Mouse (Mus musculus) testis, adult 2 months (tissue): ENCODE measurements around the gene Zdhhc11. TPM values are rescaled to one million over a fixed set of nuclear protein-coding genes. Genes with fewer than 3 reads are reported as not detected.

Source experiments
- H3K27ac ChIP-seq: fragments of 200-500 bp; 2 replicates; pipeline ENCODE4 v1.5.1; 2012; ENCODE audit warnings: low read depth, low read length; ENCODE audit not compliant: control insufficient read depth, insufficient read depth
- H3K27me3 ChIP-seq: fragments of 200-500 bp; 2 replicates; pipeline ENCODE4 v1.6.1; 2012; ENCODE audit warnings: mild to moderate bottlenecking, low read length, moderate library complexity; ENCODE audit not compliant: control insufficient read depth, insufficient read depth
- H3K36me3 ChIP-seq: fragments of 200-500 bp; 2 replicates; pipeline ENCODE4 v1.6.1; 2012; ENCODE audit warnings: mild to moderate bottlenecking, low read length; ENCODE audit not compliant: control insufficient read depth, insufficient read depth
- H3K4me1 ChIP-seq: fragments of 200-500 bp; 2 replicates; pipeline ENCODE4 v1.6.1; 2012; ENCODE audit warnings: low read length; ENCODE audit not compliant: control insufficient read depth, insufficient read depth
- H3K4me3 ChIP-seq: fragments of 200-500 bp; 2 replicates; pipeline ENCODE4 v1.5.1; 2012; ENCODE audit warnings: low read depth, mild to moderate bottlenecking, low read length, moderate library complexity, mixed read lengths; ENCODE audit not compliant: control insufficient read depth
- CTCF ChIP-seq: fragments of 200-500 bp; IDR thresholded peaks from 2 replicates; pipeline ENCODE4 v1.5.1; 2012; ENCODE audit warnings: low read depth, mild to moderate bottlenecking, inconsistent platforms, low read length, moderate library complexity; ENCODE audit not compliant: control insufficient read depth, insufficient read depth, insufficient replicate concordance
- POLR2A ChIP-seq: fragments of 200-500 bp; IDR thresholded peaks from 2 replicates; pipeline ENCODE4 v1.6.1; 2012; ENCODE audit warnings: low read depth, mild to moderate bottlenecking, inconsistent platforms, low read length, moderate library complexity; ENCODE audit not compliant: control insufficient read depth
- polyA plus RNA-seq: library from polyadenylated mRNA; depleted of rRNA; stranded (reverse); fragments of >200 nt; gene quantifications from 2 replicates; pipeline ENCODE4 v1.2.3, GENCODE M21; 2012; rRNA removed

The Zdhhc11 gene
- polyA plus RNA-seq, 1 experiment: 44.3 TPM

- no peaks in the 10 kb centered on the region for H3K36me3 ChIP-seq
- no peaks in the 10 kb centered on the region for H3K27me3 ChIP-seq
- no peaks in the 10 kb centered on the region for H3K4me1 ChIP-seq
- no peak overlapping the region for H3K27ac ChIP-seq
- no peak overlapping the region for H3K4me3 ChIP-seq
- TF ChIP-seq CTCF: peak; percentile 19; the same call in 1 of the 2 replicates
- TF ChIP-seq POLR2A: no peak
Measured at GRCm38 (mm10) chr13:74026215-74026614, 62.6 kb downstream of the Zdhhc11 start.

DNA sequence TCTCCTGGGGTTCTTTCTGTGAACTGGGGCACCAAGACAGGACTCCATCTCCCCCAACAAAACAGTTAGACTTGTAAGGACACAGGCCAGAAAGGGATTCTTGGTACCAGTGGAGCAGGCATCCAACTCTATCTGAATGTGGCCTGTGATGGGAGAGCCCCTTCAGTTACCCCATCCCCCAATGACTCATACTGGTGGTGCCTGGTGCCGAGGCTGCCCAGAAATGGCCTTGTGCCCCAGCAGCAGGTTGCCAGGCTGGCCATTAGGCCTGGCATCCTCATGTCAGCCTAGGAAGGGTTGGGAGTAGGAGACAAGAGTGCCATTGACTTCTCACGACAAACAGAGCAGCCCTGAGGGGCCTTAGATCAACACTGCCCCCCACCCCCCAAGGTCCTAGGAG, 64.5 kb downstream of the Zdhhc11 start:
- H3K27me3 ChIP-seq: no peaks in the 10 kb centered on the region
- no peak overlapping the region for H3K4me3 ChIP-seq
- no peak overlapping the region for H3K27ac ChIP-seq
- H3K36me3 ChIP-seq: no peaks in the 10 kb centered on the region
- no peaks in the 10 kb centered on the region for H3K4me1 ChIP-seq
- TF ChIP-seq CTCF (no peak), POLR2A (no peak)

DNA sequence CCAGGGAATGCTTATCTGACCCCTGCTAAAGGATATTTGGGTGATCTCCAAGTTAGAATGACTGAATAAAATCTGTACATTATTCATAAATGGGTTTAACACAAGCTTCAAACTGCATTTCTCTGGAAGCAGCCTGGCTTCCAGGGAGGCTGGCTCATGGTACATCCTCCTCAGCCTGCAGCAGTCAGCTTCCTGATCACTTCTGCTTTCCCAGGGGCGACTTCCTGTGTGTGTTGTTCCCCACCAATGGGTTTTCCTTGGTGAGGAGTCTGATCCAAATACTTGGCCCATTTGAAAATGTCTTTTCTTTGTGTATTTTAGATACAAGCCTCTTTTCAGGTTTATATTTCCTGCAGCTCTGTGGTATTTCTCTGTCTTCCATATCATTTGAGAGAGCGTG, 65.4 kb downstream of the Zdhhc11 start:
- Histone ChIP-seq H3K27ac (no peak overlapping the region), H3K27me3 (no peaks in the 10 kb centered on the region), H3K4me3 (no peak overlapping the region), H3K36me3 (no peaks in the 10 kb centered on the region), H3K4me1 (no peaks in the 10 kb centered on the region)
- TF ChIP-seq CTCF: no peak
- no peak for TF ChIP-seq POLR2A

- Histone ChIP-seq H3K4me1 (no peaks in the 10 kb centered on the region), H3K4me3 (no peak overlapping the region), H3K36me3 (no peaks in the 10 kb centered on the region), H3K27ac (peak overlapping the region; percentile 65; the same call in 1 of the 2 replicates), H3K27me3 (no peaks in the 10 kb centered on the region)
- TF ChIP-seq POLR2A (no peak), CTCF (no peak)
Measured at GRCm38 (mm10) chr13:74030691-74031090, 67.0 kb downstream of the Zdhhc11 start.

GRCm38 (mm10) chr13:74031133-74031532, 67.5 kb downstream of the Zdhhc11 start:
- no peak for TF ChIP-seq CTCF
- TF ChIP-seq POLR2A: no peak
- no peak overlapping the region for H3K4me3 ChIP-seq
- H3K27me3 ChIP-seq: no peaks in the 10 kb centered on the region
- H3K27ac ChIP-seq: peak overlapping the region; percentile 65
- H3K4me1 ChIP-seq: no peaks in the 10 kb centered on the region
- H3K36me3 ChIP-seq: no peaks in the 10 kb centered on the region

DNA sequence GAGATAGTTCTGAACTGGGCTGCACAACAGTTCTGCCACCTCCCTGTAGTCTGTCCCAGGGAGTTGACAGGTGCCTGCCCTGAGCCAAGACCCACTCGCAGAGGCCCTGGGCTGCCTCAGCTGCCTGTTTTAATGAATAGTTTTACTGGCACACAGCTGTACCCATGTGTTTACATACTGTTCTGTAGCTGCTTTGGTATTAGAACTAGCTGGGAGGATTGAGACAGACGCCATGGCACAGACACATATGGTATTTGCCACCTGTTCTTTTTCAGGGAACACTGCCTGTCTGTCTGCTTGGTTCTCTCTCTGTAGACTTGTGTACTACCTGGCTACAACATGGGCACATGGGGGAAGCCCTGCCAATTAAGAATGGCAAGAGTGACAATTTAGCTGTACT, 71.1 kb downstream of the Zdhhc11 start:
- no peaks in the 10 kb centered on the region for H3K4me1 ChIP-seq
- H3K27ac ChIP-seq: no peak overlapping the region
- H3K4me3 ChIP-seq: no peak overlapping the region
- H3K27me3 ChIP-seq: no peaks in the 10 kb centered on the region
- TF ChIP-seq POLR2A: no peak
- TF ChIP-seq CTCF: no peak
- no peaks in the 10 kb centered on the region; the same call in 1 of the 2 replicates for H3K36me3 ChIP-seq

- Histone ChIP-seq H3K36me3 (no peaks in the 10 kb centered on the region; the same call in 1 of the 2 replicates), H3K4me1 (no peaks in the 10 kb centered on the region)
Measured at GRCm38 (mm10) chr13:74035776-74036175, 72.1 kb downstream of the Zdhhc11 start.

GRCm38 (mm10) chr13:74039926-74040325, 76.3 kb downstream of the Zdhhc11 start:
- no peak for TF ChIP-seq CTCF
- TF ChIP-seq POLR2A: no peak
- Histone ChIP-seq H3K27ac (no peak overlapping the region), H3K4me1 (no peaks in the 10 kb centered on the region), H3K4me3 (no peak overlapping the region), H3K36me3 (no peaks in the 10 kb centered on the region; the same call in none of the 2 replicates), H3K27me3 (no peaks in the 10 kb centered on the region)

More at GRCm38 (mm10) chr13:74035776-74036175, 72.1 kb downstream of the Zdhhc11 start:
- H3K27me3 ChIP-seq: no peaks in the 10 kb centered on the region
- no peak for TF ChIP-seq CTCF
- no peak overlapping the region for H3K4me3 ChIP-seq
- H3K27ac ChIP-seq: no peak overlapping the region

Other genes starting within 250 kb of the Zdhhc11 start
- 16.5 and 21.2 TPM in 2 replicates for gene Slc12a7, start 230.8 kb upstream of the Zdhhc11 start, polyA plus RNA-seq
- 3.8 and 4.5 TPM in 2 replicates for gene Nkd2, start 116.2 kb upstream of the Zdhhc11 start, polyA plus RNA-seq
- gene Trip13, start 26.1 kb upstream of the Zdhhc11 start, polyA plus RNA-seq: 4.1 and 5.0 TPM in 2 replicates
- gene Brd9, start 26.0 kb upstream of the Zdhhc11 start, polyA plus RNA-seq: 49.1 and 50.8 TPM in 2 replicates
- 0.55 and 0.68 TPM in 2 replicates for gene Tppp, start 45.6 kb downstream of the Zdhhc11 start, polyA plus RNA-seq
- gene Cep72, start 98.4 kb downstream of the Zdhhc11 start, polyA plus RNA-seq: 63.2 and 69.1 TPM in 2 replicates
- 1.0 and 1.9 TPM in 2 replicates for gene Slc9a3, start 157.6 kb downstream of the Zdhhc11 start, polyA plus RNA-seq
- gene Exoc3, start 244.9 kb downstream of the Zdhhc11 start, polyA plus RNA-seq: 28.4 and 34.2 TPM in 2 replicates